Mouse (Mus musculus) cortical plate, adult 2 months (tissue): Measurements from ENCODE around the gene Lats2.

Experiments
- CTCF ChIP-seq: fragments of 200-500 bp; IDR thresholded peaks from 2 replicates; pipeline ENCODE4 v1.5.1; 2011; ENCODE audit warnings: mild to moderate bottlenecking, control low read depth, low read length; ENCODE audit not compliant: insufficient read depth; ENCODE audit errors: extremely low read depth
- POLR2A ChIP-seq: fragments of 200-500 bp; IDR thresholded peaks from 2 replicates; pipeline ENCODE4 v1.6.1; 2011; ENCODE audit warnings: mild to moderate bottlenecking, low read length, control low read depth; ENCODE audit not compliant: insufficient read depth; ENCODE audit errors: extremely low read depth

- TF ChIP-seq CTCF (no peak), POLR2A (no peak)
Observed at GRCm38 (mm10) chr14:57758237-57758636, at the start of gene Lats2.
